10 mouse cellular contexts compared by ENCODE assay signal in the genomic region with DNA sequence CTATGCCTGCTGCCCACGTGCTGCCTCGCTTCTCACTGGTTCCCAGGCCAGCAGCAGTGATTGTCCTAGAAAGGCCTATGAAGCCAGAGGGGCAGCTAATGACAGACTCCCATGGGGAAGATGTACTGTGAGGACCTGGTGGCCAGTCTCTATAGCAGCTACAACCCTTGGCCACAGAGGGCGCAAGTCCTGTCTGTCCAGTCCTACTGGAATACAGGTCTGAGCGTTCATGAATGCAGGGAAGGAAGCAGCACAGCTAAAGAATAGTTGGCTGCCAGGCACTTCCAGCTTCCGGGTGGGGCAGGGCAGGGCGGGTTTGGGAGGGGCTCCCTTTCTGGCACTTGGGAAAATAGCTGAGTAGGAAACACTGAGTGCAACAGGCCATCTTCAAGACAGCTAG. TPM values are rescaled to one million over a fixed set of nuclear protein-coding genes. Genes with fewer than 3 reads are reported as not detected.
A peak's percentile ranks its signal among the peaks of the same experiment; 100 is the strongest.
DNase-seq lines count a peak whose midpoint lies in the region; ATAC-seq lines count a peak whose summit lies in the region.
"Had no signal": no experiment of that assay in that cellular context is flagged by ENCODE, and none has a peak within 500 bp of the region (broad histone marks: within the 10 kb centered on the region; RNA-seq: fewer than 3 reads in every experiment).

No protein-coding gene starts in this region.

- H3K9ac ChIP-seq in hindbrain, embryonic 13.5 days: no peak overlapping the region
- H3K9ac ChIP-seq in hindbrain, embryonic 12.5 days: no peak overlapping the region
- no peak overlapping the region for H3K9ac ChIP-seq in lung, embryonic 15.5 days
- H3K9ac ChIP-seq in forebrain, embryonic 16.5 days (replicated peaks; ENCODE audit: low read depth, low read length): no peak overlapping the region

- no peak overlapping the region for H3K4me3 ChIP-seq in hindbrain, embryonic 13.5 days
- H3K4me3 ChIP-seq in hindbrain, embryonic 12.5 days: no peak overlapping the region
- no peak overlapping the region for H3K4me3 ChIP-seq in lung, embryonic 15.5 days
- no peak overlapping the region for H3K4me3 ChIP-seq in forebrain, embryonic 16.5 days (replicated peaks; ENCODE audit: low read length)

- 0 out of 2 replicates have a peak overlapping the region, but pooled peaks have one; percentile 42 for H3K27ac ChIP-seq in hindbrain, embryonic 13.5 days
- no peak overlapping the region for H3K27ac ChIP-seq in hindbrain, embryonic 12.5 days
- H3K27ac ChIP-seq in lung, embryonic 15.5 days: 0 out of 2 replicates have a peak overlapping the region, but pooled peaks have one; percentile 29
- no peak overlapping the region for H3K27ac ChIP-seq in forebrain, embryonic 16.5 days (ENCODE audit: low read length)

- peak; percentile 70 for DNase-seq in ES-CJ7 (ENCODE audit: low read depth, low spot score)
- no peak for DNase-seq in T-cell, adult 2 months (ENCODE audit: low spot score)
- DNase-seq in layer of hippocampus, postnatal 14 days (ENCODE audit: low spot score in 2 of 2): no peak
- DNase-seq: cerebellum, adult 9-11 months had no signal

- no peaks in the 10 kb centered on the region for H3K4me1 ChIP-seq in hindbrain, embryonic 13.5 days (replicated peaks)
- H3K4me1 ChIP-seq in hindbrain, embryonic 12.5 days: no peaks in the 10 kb centered on the region; the same call in 1 of the 2 replicates
- no peaks in the 10 kb centered on the region for H3K4me1 ChIP-seq in lung, embryonic 15.5 days
- no peaks in the 10 kb centered on the region for H3K4me1 ChIP-seq in forebrain, embryonic 16.5 days (replicated peaks; ENCODE audit: control insufficient read depth, insufficient read depth, low read length)

- WGBS in hindbrain, embryonic 13.5 days: 66% methylated on average over 6 of the region's 6 CpGs
- WGBS in hindbrain, embryonic 12.5 days: 78% methylated on average over 6 of the region's 6 CpGs
- 57% methylated on average over 6 of the region's 6 CpGs for WGBS in lung, embryonic 15.5 days
- WGBS in forebrain, embryonic 16.5 days: 74% methylated on average over 6 of the region's 6 CpGs

- no peaks in the 10 kb centered on the region for H3K9me3 ChIP-seq in hindbrain, embryonic 13.5 days
- no peaks in the 10 kb centered on the region for H3K9me3 ChIP-seq in hindbrain, embryonic 12.5 days (replicated peaks)
- no peaks in the 10 kb centered on the region for H3K9me3 ChIP-seq in lung, embryonic 15.5 days
- no peaks in the 10 kb centered on the region for H3K9me3 ChIP-seq in forebrain, embryonic 16.5 days (ENCODE audit: control insufficient read depth, low read length)

- no peak overlapping the region for H3K4me2 ChIP-seq in hindbrain, embryonic 13.5 days
- no peak overlapping the region for H3K4me2 ChIP-seq in hindbrain, embryonic 12.5 days (replicated peaks)
- H3K4me2 ChIP-seq in lung, embryonic 15.5 days: no peak overlapping the region
- no peak overlapping the region for H3K4me2 ChIP-seq in forebrain, embryonic 16.5 days (ENCODE audit: low read length)

- no peaks in the 10 kb centered on the region for H3K27me3 ChIP-seq in hindbrain, embryonic 13.5 days
- no peaks in the 10 kb centered on the region for H3K27me3 ChIP-seq in hindbrain, embryonic 12.5 days
- no peaks in the 10 kb centered on the region for H3K27me3 ChIP-seq in lung, embryonic 15.5 days
- H3K27me3 ChIP-seq in forebrain, embryonic 16.5 days (replicated peaks; ENCODE audit: control insufficient read depth, insufficient read depth, low read length): no peaks in the 10 kb centered on the region

- H3K36me3 ChIP-seq in hindbrain, embryonic 13.5 days: peaks cover 65% of the 10 kb centered on the region
- peaks cover 75% of the 10 kb centered on the region for H3K36me3 ChIP-seq in hindbrain, embryonic 12.5 days
- peaks cover 47% of the 10 kb centered on the region for H3K36me3 ChIP-seq in lung, embryonic 15.5 days
- peaks cover 21% of the 10 kb centered on the region; the same call in 1 of the 2 replicates for H3K36me3 ChIP-seq in forebrain, embryonic 16.5 days (ENCODE audit: control insufficient read depth, insufficient read depth)

- ATAC-seq in hindbrain, embryonic 13.5 days (ENCODE audit: low FRiP score): no peak
- ATAC-seq in hindbrain, embryonic 12.5 days (ENCODE audit: low FRiP score): no peak
- ATAC-seq in granulocyte monocyte progenitor cell, adult 5-6 weeks (replicated peaks; ENCODE audit: poor library complexity, severe bottlenecking): 0 out of 2 replicates have a peak, but pooled peaks have one; percentile 35
- no peak for ATAC-seq in lung, embryonic 15.5 days (ENCODE audit: borderline replicate concordance, extremely low read depth, low FRiP score, low TSS enrichment)
- ATAC-seq in forebrain, embryonic 16.5 days: no peak

RNA-seq across cellular contexts. Expression of gene Degs2, which starts 15.2 kb away (rescaled TPM):
- 2.2 and 3.6 TPM in 2 replicates for polyA plus RNA-seq in hindbrain, embryonic 13.5 days (2015; fragmentation: Nextera tagmentation; extraction: Ambion mirVana)
- 1.7 and 2.2 TPM in 2 replicates for polyA plus RNA-seq in hindbrain, embryonic 12.5 days (2016; fragmentation: Nextera tagmentation; extraction: Ambion mirVana)
- total RNA-seq in granulocyte monocyte progenitor cell, adult 5-6 weeks (2014; fragmentation: Nextera tagmentation): not detected in 2 replicates
- total RNA-seq in granulocyte monocyte progenitor cell, adult 5-6 weeks (2017): 1.3 and 2.3 TPM in 2 replicates
- 0.82 and 1.4 TPM in 2 replicates for polyA plus RNA-seq in lung, embryonic 15.5 days (2015; fragmentation: Nextera tagmentation; extraction: Ambion mirVana)
- 1 to 10 TPM; 1.2 to 1.5 TPM for total RNA-seq in layer of hippocampus, postnatal 14 days (2021)
- 1.6 and 2.6 TPM in 2 replicates for polyA plus RNA-seq in forebrain, embryonic 16.5 days (2015; fragmentation: Nextera tagmentation; extraction: Ambion mirVana)
- total RNA-seq: neutrophil, adult 5-6 weeks had no signal

Comparison
In these comparisons a context has a peak if more than half of its experiments do, and no peak if none do; other contexts are left out.
1. H3K27ac ChIP-seq: peak in hindbrain, embryonic 13.5 days (single experiment) and lung, embryonic 15.5 days (single experiment); none in hindbrain, embryonic 12.5 days (single experiment) and forebrain, embryonic 16.5 days (single experiment).